Mouse (Mus musculus) activated CD4-positive, CD25-positive, alpha-beta regulatory T cell (primary cell): ENCODE data around the gene Uqcr10. TPM values are rescaled to one million over a fixed set of nuclear protein-coding genes. Genes with fewer than 3 reads are reported as not detected.

Experiments used
- polyA plus RNA-seq, 2 experiments: library from polyadenylated mRNA; unstranded; fragments of 100-300 nt; shearing (Covaris generic); gene quantifications; one replicate each; pipeline ENCODE4 v1.2.1; 2017

The Uqcr10 gene
- 100 to 1,000 TPM; 409 to 519 TPM for polyA plus RNA-seq

GRCm38 (mm10) chr11:4704072-4704964, at the start of gene Uqcr10, which contains the start of gene Zmat5:
Uqcr10 (minus strand) TSS chr11:4704342.
Zmat5 (plus strand) TSS chr11:4704678.

DNA sequence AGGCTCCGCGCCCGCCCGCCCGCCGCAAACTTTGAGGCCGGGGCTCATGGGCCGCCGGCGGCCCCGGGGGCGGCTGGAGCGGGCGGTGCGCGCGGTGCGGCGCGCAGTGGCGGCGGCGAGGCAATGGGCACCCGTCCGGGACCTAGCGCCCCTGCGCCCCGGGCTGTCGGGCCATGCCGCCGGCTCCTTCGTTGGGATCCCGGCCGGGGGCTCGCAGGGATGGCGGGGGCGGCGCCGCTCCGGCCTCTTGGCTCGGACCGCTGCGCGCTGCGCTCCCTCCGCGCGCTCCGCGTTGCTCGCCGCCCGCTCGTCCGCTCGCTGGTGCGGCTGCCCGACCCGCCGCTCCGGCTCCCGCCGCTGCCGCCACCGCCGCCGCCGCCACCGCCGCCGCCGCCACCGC, 42.6 kb upstream of the Uqcr10 start, which contains the start of gene Cabp7:
Gene Cabp7 (minus strand): TSS at position 46 of the 400 bp plus-strand sequence.

Other genes with a start within 250 kb of the Uqcr10 start
- gene Mtmr3, start 109.5 kb downstream of the Uqcr10 start, polyA plus RNA-seq: 100 to 1,000 TPM in 1 of 2 experiments, 10 to 100 TPM in 1; 77.8 to 127 TPM
- gene Gm11032, start 84.3 kb downstream of the Uqcr10 start, polyA plus RNA-seq: not detected
- 10 to 100 TPM; 35.2 to 40.9 TPM for gene Ascc2, start 66.6 kb downstream of the Uqcr10 start, polyA plus RNA-seq
- gene Zmat5, start 336 bp upstream of the Uqcr10 start, polyA plus RNA-seq: 100 to 1,000 TPM; 103 to 110 TPM
- under 1 TPM; 0.14 to 0.17 TPM for gene Cabp7, start 42.4 kb upstream of the Uqcr10 start, polyA plus RNA-seq
- 10 to 100 TPM; 28.1 to 32.4 TPM for gene Nf2, start 145.2 kb upstream of the Uqcr10 start, polyA plus RNA-seq
- 10 to 100 TPM; 40.2 to 45.9 TPM for gene Nipsnap1, start 169.6 kb upstream of the Uqcr10 start, polyA plus RNA-seq
- 10 to 100 TPM; 45.3 to 47.2 TPM for gene Thoc5, start 191.0 kb upstream of the Uqcr10 start, polyA plus RNA-seq
- gene Nefh, start 243.7 kb upstream of the Uqcr10 start, polyA plus RNA-seq: 1 to 10 TPM; 7.2 to 9.0 TPM